ENCODE assay signal across 43 mouse cellular contexts in genomic region chr7:24644492-24644891, GRCm38 (mm10). TPM values are rescaled to one million over a fixed set of nuclear protein-coding genes. Genes with fewer than 3 reads are reported as not detected.
"Had no signal": no experiment of that assay in that cellular context is flagged by ENCODE, and none has a peak within 500 bp of the region (broad histone marks: within the 10 kb centered on the region; RNA-seq: fewer than 3 reads in every experiment).

No protein-coding gene starts in this region.

- DNase-seq: gastrocnemius, postnatal 10 days; gastrocnemius, postnatal 25 days; heart, adult 11 months; heart, postnatal 10 days; heart, postnatal 4 days; kidney, adult 18-20 months; kidney, adult 8-10 months; kidney, postnatal 14 days; kidney, postnatal 36 days; layer of hippocampus, postnatal 36 days; left cerebral cortex, postnatal 4 days; lung, adult 18-20 months had no signal

- ATAC-seq: hindbrain, embryonic 16.5 days; intestine, embryonic 15.5 days; intestine, postnatal 0 days; liver, embryonic 12.5 days had no signal

RNA-seq across cellular contexts. Expression of gene Lypd3, which starts 8.1 kb away (rescaled TPM):
- total RNA-seq: gastrocnemius, adult 18-20 months; gastrocnemius, postnatal 10 days; gastrocnemius, postnatal 25 days; gastrocnemius, postnatal 4 days; heart, adult 8-10 months; heart, postnatal 10 days; heart, postnatal 25 days; heart, postnatal 4 days; liver, adult 2 months had no signal
- polyA plus RNA-seq: heart, embryonic 14.5 days; liver, adult 2 months; liver, embryonic 12.5 days had no signal

RNA-seq across cellular contexts. Expression of gene Tex101, which starts 32.0 kb away (rescaled TPM):
- total RNA-seq: gastrocnemius, adult 18-20 months; gastrocnemius, postnatal 10 days; gastrocnemius, postnatal 25 days; gastrocnemius, postnatal 4 days; heart, adult 8-10 months; heart, postnatal 10 days; heart, postnatal 25 days; heart, postnatal 4 days; layer of hippocampus, adult 18-20 months; layer of hippocampus, adult 8-10 months; layer of hippocampus, postnatal 14 days; layer of hippocampus, postnatal 36 days; left cerebral cortex, adult 18-20 months; left cerebral cortex, adult 8-10 months; left cerebral cortex, postnatal 10 days; left cerebral cortex, postnatal 25 days; left cerebral cortex, postnatal 4 days; liver, adult 2 months had no signal
- polyA plus RNA-seq: heart, embryonic 10.5 days; heart, embryonic 12.5 days; heart, embryonic 14.5 days; heart, embryonic 16.5 days; hindbrain, embryonic 10.5 days; hindbrain, embryonic 12.5 days; hindbrain, embryonic 14.5 days; hindbrain, embryonic 16.5 days; intestine, postnatal 0 days; kidney, embryonic 15.5 days; kidney, postnatal 0 days; large intestine, adult 2 months; limb, embryonic 11.5 days; limb, embryonic 13.5 days; limb, embryonic 15.5 days; liver, adult 2 months; liver, embryonic 12.5 days; liver, embryonic 14.5 days; liver, embryonic 16.5 days had no signal

RNA-seq across cellular contexts. Expression of gene Phldb3, which starts 33.9 kb away (rescaled TPM):
- polyA plus RNA-seq: heart, embryonic 10.5 days; heart, embryonic 12.5 days; heart, embryonic 14.5 days; hindbrain, embryonic 10.5 days; hindbrain, embryonic 12.5 days; hindbrain, embryonic 14.5 days; hindbrain, embryonic 16.5 days had no signal

RNA-seq across cellular contexts. Expression of gene Zfp575, which starts 57.1 kb away (rescaled TPM):
- total RNA-seq: liver, adult 2 months had no signal
- polyA plus RNA-seq: liver, adult 2 months had no signal
